ENCODE assay signal across 9 mouse cellular contexts in genomic region chr2:76216146-76216545, GRCm38 (mm10).
A peak's percentile ranks its signal among the peaks of the same experiment; 100 is the strongest.
DNase-seq lines count a peak whose midpoint lies in the region.
"Had no signal": no experiment of that assay in that cellular context is flagged by ENCODE, and none has a peak within 500 bp of the region (broad histone marks: within the 10 kb centered on the region; RNA-seq: fewer than 3 reads in every experiment).

No protein-coding gene starts in this region.

- H3K4me1 ChIP-seq in heart, embryonic 10.5 days: no peaks in the 10 kb centered on the region
- H3K4me1 ChIP-seq: liver, embryonic 15.5 days had no signal

- no peak overlapping the region for H3K27ac ChIP-seq in heart, embryonic 10.5 days
- H3K27ac ChIP-seq: liver, embryonic 15.5 days had no signal

- 60% methylated on average over 7 of the region's 7 CpGs for WGBS in heart, embryonic 10.5 days

- H3K27me3 ChIP-seq in heart, embryonic 10.5 days (ENCODE audit: insufficient read depth, poor library complexity, severe bottlenecking): no peaks in the 10 kb centered on the region
- H3K27me3 ChIP-seq: liver, embryonic 15.5 days had no signal

- no peak overlapping the region for H3K4me3 ChIP-seq in heart, embryonic 10.5 days
- H3K4me3 ChIP-seq: liver, embryonic 15.5 days had no signal

- no peaks in the 10 kb centered on the region for H3K36me3 ChIP-seq in heart, embryonic 10.5 days
- H3K36me3 ChIP-seq: liver, embryonic 15.5 days had no signal

- DNase-seq in heart, adult 11 months: peak; percentile 63
- no peak for DNase-seq in heart, embryonic 10.5 days (ENCODE audit: low spot score)
- DNase-seq in right cerebral cortex, postnatal 14 days: peak; percentile 18
- DNase-seq in right cerebral cortex, postnatal 36 days (ENCODE audit: low spot score in 2 of 2): no peak
- DNase-seq in c-Kit-positive CD71-positive TER-119-negative erythroid progenitor cells, embryonic 14.5 days (ENCODE audit: low read depth): peak; percentile 28
- DNase-seq in kidney, postnatal 14 days: peak; percentile 15
- DNase-seq in retina, postnatal 1 day: peak; percentile 52
- no peak for DNase-seq in layer of hippocampus, adult 9-11 months

- no peaks in the 10 kb centered on the region for H3K9me3 ChIP-seq in heart, embryonic 10.5 days
- H3K9me3 ChIP-seq: liver, embryonic 15.5 days had no signal

Comparison
In these comparisons a context has a peak if more than half of its experiments do, and no peak if none do; other contexts are left out.
1. DNase-seq: peak in heart, adult 11 months (single experiment), right cerebral cortex, postnatal 14 days (single experiment), c-Kit-positive CD71-positive TER-119-negative erythroid progenitor cells, embryonic 14.5 days (single experiment), kidney, postnatal 14 days (single experiment) and retina, postnatal 1 day (single experiment); none in heart, embryonic 10.5 days (single experiment), right cerebral cortex, postnatal 36 days (0 of 2) and layer of hippocampus, adult 9-11 months (single experiment).